Mouse (Mus musculus) small intestine, adult 2 months (tissue): Measurements from ENCODE around the gene Prss34. TPM values are rescaled to one million over a fixed set of nuclear protein-coding genes. Genes with fewer than 3 reads are reported as not detected.

Experiments used
- H3K27ac ChIP-seq: fragments of 200-500 bp; 2 replicates; pipeline ENCODE4 v1.5.1; 2012; ENCODE audit warnings: low read depth, low read length, control low read depth, inconsistent platforms; ENCODE audit not compliant: insufficient read depth
- H3K27me3 ChIP-seq: fragments of 200-500 bp; 2 replicates; pipeline ENCODE4 v1.6.1; 2012; ENCODE audit warnings: mild to moderate bottlenecking, moderate library complexity, low read length, inconsistent platforms; ENCODE audit not compliant: control insufficient read depth, insufficient read depth
- H3K36me3 ChIP-seq: fragments of 200-500 bp; 2 replicates; pipeline ENCODE4 v1.6.1; 2012; ENCODE audit warnings: mild to moderate bottlenecking, low read length, control low read depth, inconsistent platforms; ENCODE audit not compliant: control insufficient read depth, insufficient read depth
- H3K4me1 ChIP-seq: fragments of 200-500 bp; 2 replicates; pipeline ENCODE4 v1.6.1; 2012; ENCODE audit warnings: low read length, inconsistent platforms, mixed read lengths; ENCODE audit not compliant: control insufficient read depth, insufficient read depth, insufficient read length
- H3K4me3 ChIP-seq: fragments of 200-500 bp; 2 replicates; pipeline ENCODE4 v1.5.1; 2012; ENCODE audit warnings: low read depth, mild to moderate bottlenecking, control low read depth, inconsistent platforms, low read length, moderate library complexity
- CTCF ChIP-seq: fragments of 200-500 bp; IDR thresholded peaks from 2 replicates; pipeline ENCODE4 v1.5.1; 2012; ENCODE audit warnings: low read depth, mild to moderate bottlenecking, control low read depth, inconsistent platforms, low read length, moderate library complexity, mixed read lengths; ENCODE audit not compliant: insufficient replicate concordance, insufficient read length; ENCODE audit errors: extremely low read depth
- POLR2A ChIP-seq: fragments of 200-500 bp; IDR thresholded peaks from 2 replicates; pipeline ENCODE4 v1.6.1; 2012; ENCODE audit warnings: low read depth, mild to moderate bottlenecking, control low read depth, inconsistent platforms, low read length, moderate library complexity
- WGBS: fragments of 180-500 bp; shearing (Covaris S2); methylation state at CpG from one replicate; pipeline ENCODE4 v1.1.7; 2018; 5-methylcytosine and 5-hydroxymethylcytosine counted together
- polyA plus RNA-seq: library from polyadenylated mRNA; depleted of rRNA; stranded (reverse); fragments of >200 nt; gene quantifications from 2 replicates; pipeline ENCODE4 v1.2.3, GENCODE M21; 2012

The Prss34 gene
- polyA plus RNA-seq, 1 experiment: not detected

DNA sequence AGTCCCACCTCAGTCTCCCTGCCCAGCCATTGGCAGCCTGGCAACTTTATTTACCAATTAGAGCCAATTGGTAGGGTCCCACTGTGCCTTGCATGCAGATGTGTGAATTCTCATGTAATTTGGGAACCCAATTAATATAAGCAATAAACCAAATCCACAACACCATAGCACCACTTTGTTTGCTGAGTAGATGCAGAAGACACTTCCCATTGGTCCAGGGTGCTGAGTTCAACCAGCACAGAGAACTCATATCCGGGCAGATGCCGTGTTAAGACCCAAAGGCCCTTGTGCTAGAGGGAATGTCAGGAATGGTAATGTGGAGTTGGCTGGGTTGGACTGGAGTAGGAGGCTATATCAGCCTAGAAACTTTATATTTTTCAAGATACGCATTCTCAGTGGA lies 22.4 kb upstream of the Prss34 start:
- Histone ChIP-seq H3K4me3 (no peak overlapping the region), H3K27me3 (no peaks in the 10 kb centered on the region), H3K36me3 (no peaks in the 10 kb centered on the region), H3K4me1 (peaks cover 12% of the 10 kb centered on the region; the same call in 1 of the 2 replicates), H3K27ac (no peak overlapping the region)
- TF ChIP-seq CTCF (no peak), POLR2A (no peak)
- 96% methylated on average over 3 of the region's 3 CpGs for WGBS

DNA sequence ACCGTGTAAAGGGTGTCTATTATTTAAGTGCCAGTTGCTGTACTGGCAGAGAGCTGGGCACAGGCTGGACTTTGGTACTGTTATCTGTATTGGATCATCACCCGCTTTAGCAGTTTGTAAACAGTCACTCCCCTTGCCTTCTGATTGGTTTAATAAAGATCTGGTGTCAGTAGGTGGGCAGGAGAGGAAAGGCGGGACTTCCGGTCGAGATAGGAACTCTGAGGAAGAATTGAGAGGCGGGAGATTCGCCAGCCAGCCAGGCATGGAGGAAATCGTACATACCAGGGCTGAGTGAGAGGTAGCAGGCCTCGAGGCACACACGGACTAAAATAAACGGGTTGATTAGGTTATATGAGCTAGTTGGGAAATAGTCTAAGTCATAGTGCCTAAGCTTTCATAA lies 16.1 kb upstream of the Prss34 start:
- Histone ChIP-seq H3K27ac (peak overlapping the region; percentile 74; the same call in 1 of the 2 replicates), H3K27me3 (no peaks in the 10 kb centered on the region), H3K4me3 (no peak overlapping the region), H3K4me1 (peaks cover 5% of the 10 kb centered on the region; the same call in 1 of the 2 replicates), H3K36me3 (no peaks in the 10 kb centered on the region)
- 9% methylated on average over 11 of the region's 11 CpGs for WGBS
- TF ChIP-seq POLR2A (no peak), CTCF (no peak)

DNA sequence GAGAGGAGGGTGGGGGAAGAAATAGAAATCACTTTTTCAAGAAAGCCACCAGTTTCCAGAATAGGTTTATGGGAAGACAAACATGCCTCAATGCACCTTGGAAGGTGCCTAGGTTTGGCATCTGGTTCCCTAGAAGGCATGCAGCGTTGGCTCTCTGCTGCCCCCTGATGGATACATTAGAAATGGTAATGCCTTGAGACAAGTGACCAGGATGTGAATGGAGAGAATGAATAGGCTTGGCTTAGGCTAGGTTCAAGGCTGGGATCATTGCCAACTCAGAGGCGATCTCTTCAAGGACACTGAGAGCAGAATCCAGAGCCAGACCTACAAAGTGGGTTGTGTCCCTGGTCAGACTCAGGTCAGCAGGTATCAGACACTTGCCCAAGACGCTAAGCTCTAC lies 13.2 kb upstream of the Prss34 start:
- no peak for TF ChIP-seq POLR2A
- TF ChIP-seq CTCF: peak; percentile 90; the same call in 1 of the 2 replicates
- Histone ChIP-seq H3K4me3 (no peak overlapping the region), H3K27ac (no peak overlapping the region), H3K4me1 (peaks cover 5% of the 10 kb centered on the region; the same call in 1 of the 2 replicates), H3K27me3 (no peaks in the 10 kb centered on the region), H3K36me3 (no peaks in the 10 kb centered on the region)
- WGBS: 19% methylated on average over 3 of the region's 3 CpGs

- H3K4me1 ChIP-seq: no peaks in the 10 kb centered on the region
- H3K27me3 ChIP-seq: no peaks in the 10 kb centered on the region
- H3K36me3 ChIP-seq: no peaks in the 10 kb centered on the region
- peak; percentile 62; the same call in 1 of the 2 replicates for TF ChIP-seq CTCF
- no peak for TF ChIP-seq POLR2A
- WGBS: 14% methylated on average over 4 of the region's 4 CpGs
- no peak overlapping the region for H3K4me3 ChIP-seq
- H3K27ac ChIP-seq: no peak overlapping the region
These were observed 9.4 kb upstream of the Prss34 start for GRCm38 (mm10) chr17:25288842-25289241.

- H3K36me3 ChIP-seq: no peaks in the 10 kb centered on the region
- TF ChIP-seq CTCF: no peak
- TF ChIP-seq POLR2A: no peak
- no peaks in the 10 kb centered on the region for H3K4me1 ChIP-seq
- WGBS: 28% methylated on average over 4 of the region's 4 CpGs
- H3K27me3 ChIP-seq: no peaks in the 10 kb centered on the region
- H3K27ac ChIP-seq: no peak overlapping the region
- no peak overlapping the region for H3K4me3 ChIP-seq
These were observed 7.8 kb upstream of the Prss34 start for GRCm38 (mm10) chr17:25290411-25290810.

GRCm38 (mm10) chr17:25293495-25293894 lies 4.7 kb upstream of the Prss34 start:
- WGBS: 45% methylated on average over 5 of the region's 5 CpGs

DNA sequence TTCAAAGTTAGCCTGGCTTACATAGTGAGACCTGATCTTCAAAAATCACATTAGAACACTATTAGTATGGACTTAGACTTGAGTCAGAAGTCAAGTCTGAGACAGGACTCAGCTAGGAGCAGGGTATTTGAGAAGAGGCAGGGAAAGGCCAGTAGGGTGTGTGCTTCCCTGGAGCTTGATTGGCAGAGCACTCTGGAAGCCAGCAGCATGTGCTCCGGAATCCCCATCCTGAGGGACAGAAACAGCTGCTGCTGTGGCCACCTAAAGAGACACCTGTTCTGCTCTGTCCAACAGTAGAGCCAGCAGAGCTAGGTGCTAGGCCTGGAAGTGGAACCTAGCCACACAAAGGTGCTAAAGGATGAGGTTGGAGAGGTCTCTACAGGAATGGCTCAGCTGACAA lies 4.1 kb upstream of the Prss34 start:
- Histone ChIP-seq H3K27ac (no peak overlapping the region), H3K36me3 (no peaks in the 10 kb centered on the region), H3K4me1 (no peaks in the 10 kb centered on the region), H3K4me3 (no peak overlapping the region), H3K27me3 (no peaks in the 10 kb centered on the region)
- no peak for TF ChIP-seq CTCF
- TF ChIP-seq POLR2A: no peak
- WGBS: 63% methylated on average over 1 of the region's 1 CpGs

More at GRCm38 (mm10) chr17:25293495-25293894, 4.7 kb upstream of the Prss34 start:
- Histone ChIP-seq H3K27me3 (no peaks in the 10 kb centered on the region), H3K27ac (no peak overlapping the region), H3K4me1 (no peaks in the 10 kb centered on the region), H3K36me3 (no peaks in the 10 kb centered on the region), H3K4me3 (no peak overlapping the region)
- TF ChIP-seq CTCF: no peak
- no peak for TF ChIP-seq POLR2A
